Mouse (Mus musculus) brain, embryonic 14.5 days (tissue): ENCODE measurements at regions not wholly inside any gene's neighbourhood (a gene's known extent, or its start where the extent isn't known, plus 50 kb on each side); places are given as distances from the start of the nearest gene placed in this dataset.

ENCODE experiments used
- CTCF ChIP-seq: fragments of 200-500 bp; IDR thresholded peaks from 2 replicates; pipeline ENCODE4 v1.5.1; 2012; ENCODE audit warnings: inconsistent platforms, mild to moderate bottlenecking, moderate library complexity, borderline replicate concordance; ENCODE audit not compliant: insufficient read depth, insufficient read length; ENCODE audit errors: extremely low read depth
- POLR2A ChIP-seq: fragments of 200-500 bp; IDR thresholded peaks from 2 replicates; pipeline ENCODE4 v1.6.1; 2012; ENCODE audit warnings: mild to moderate bottlenecking, inconsistent platforms, borderline replicate concordance; ENCODE audit not compliant: poor library complexity, insufficient read depth, insufficient read length, severe bottlenecking; ENCODE audit errors: extremely low read depth

- TF ChIP-seq POLR2A (no peak), CTCF (no peak)
Measured at GRCm38 (mm10) chr5:18953875-18954474, 272.9 kb upstream of the Magi2 start.
